Mouse (Mus musculus) layer of hippocampus, adult 9-10 months (tissue): Measurements from ENCODE around the gene Galnt2.

ENCODE experiments used
- DNase-seq: peaks from one replicate; pipeline ENCODE4 v3.0.0; 2022; ENCODE audit warnings: low spot score

Galnt2 gene

DNA sequence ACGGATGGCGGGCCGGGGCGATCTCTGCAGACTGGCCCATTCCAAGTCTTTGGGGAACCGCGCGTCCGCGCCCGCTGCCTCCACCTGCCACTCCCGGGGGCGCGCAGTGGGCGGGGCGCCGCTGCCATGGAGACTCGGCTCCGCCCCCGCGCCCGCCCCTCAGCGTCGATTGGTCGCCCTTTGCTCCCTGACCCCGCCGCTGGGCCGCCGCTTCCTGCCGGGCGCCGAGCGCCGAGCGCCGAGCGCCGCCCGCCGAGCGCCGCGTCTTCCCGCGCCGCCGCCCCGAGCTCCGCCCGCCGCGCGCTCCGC is at the start of gene Galnt2:
Gene Galnt2, plus strand, starts transcription at position 216 of the 309 bp plus-strand sequence.
- peak; percentile 64 for DNase-seq

DNA sequence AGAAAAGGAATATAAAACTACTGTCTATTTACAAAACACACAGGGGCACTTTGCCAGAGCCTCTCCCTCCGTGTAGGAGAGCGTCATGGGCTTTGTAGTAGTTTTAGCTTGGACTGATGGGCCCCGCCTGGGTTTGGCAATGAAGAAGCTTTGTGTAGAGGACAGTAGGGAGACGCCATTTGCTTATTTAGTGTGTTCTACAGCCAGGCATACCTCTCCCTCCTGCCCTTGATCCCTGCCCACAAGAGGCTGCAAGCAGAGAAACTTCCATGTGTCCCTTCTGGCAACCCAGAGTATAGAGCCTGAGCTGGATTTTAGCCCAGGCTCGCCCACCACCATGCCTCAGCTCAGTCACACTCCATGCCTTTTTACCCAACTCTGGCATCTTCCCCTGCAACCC is 49.4 kb upstream of the Galnt2 start:
- no peak for DNase-seq

DNA sequence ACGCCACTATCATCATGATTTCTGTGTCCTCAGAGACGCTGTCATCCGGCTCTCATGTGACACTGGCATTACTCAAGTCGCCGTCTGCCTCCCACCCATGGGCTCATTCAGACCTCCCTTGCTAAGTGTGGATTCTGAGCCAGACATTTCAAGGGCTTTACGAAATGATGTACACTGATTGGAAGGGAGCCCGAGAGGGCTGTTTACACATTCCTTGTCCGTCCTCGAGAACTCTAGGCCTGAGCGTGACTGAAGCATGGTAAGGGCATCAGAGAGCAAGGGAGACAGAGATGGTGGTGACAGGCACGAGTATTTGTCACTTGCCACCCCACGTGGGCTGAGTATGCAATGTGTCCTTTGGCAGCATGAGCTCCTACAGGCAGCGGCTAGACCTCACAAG is 49.0 kb upstream of the Galnt2 start:
- no peak for DNase-seq

DNA sequence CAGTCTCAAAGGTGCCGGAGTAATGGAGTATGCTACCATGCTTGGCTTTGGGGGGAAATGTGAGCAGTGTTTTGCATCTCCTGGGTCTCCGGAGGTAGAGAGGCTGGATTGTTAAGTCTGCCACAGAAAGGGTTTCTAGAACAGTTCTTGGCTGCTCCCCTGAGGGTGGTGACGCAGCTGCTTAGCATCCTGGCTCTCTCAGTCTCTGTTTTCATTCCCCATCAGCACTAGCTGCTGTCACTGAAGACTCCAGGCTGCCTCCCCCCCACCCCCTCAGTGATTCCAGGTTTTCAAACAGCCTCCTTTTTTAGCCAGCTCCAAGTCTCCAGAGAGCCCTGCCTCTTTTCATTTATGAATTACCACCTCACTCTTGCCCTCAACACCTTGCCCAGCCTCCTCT is 47.1 kb upstream of the Galnt2 start:
- DNase-seq = no peak

DNA sequence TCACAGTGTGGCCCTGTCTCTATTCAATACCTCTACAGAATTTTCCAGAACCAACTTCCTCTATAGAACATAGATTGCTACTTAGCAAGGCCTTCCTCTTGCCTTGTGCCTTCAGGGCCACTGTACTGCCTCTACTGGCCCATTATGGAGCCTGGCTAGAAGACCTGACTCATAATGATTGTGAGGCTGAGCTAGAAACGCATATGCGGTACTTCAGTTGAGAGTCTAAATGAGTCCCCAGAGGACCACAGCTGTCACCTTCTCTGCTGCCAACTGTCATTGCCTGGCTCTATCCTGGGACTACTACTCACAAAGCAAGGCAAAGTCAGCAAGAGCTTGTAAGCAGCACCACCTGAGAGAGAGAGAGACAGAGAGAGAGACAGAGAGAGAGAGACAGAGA is 46.7 kb upstream of the Galnt2 start:
- DNase-seq = no peak

DNA sequence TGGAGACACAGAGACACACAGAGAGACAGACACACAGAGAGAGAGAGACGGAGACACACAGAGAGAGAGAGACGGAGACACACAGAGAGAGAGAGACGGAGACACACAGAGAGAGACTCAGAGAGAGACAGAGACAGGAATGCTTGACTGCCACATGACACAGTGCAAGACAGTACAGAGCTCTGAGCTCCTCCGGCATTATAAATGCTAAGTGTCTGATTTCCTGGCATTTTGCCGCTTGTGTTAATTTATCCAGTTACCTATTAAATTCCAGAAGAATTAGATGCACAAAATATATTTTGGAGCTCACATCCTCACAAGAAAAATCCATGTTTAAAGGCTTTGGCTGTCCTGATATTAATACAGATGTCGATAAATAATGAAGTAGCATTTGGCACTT is 46.1 kb upstream of the Galnt2 start:
- no peak for DNase-seq

DNA sequence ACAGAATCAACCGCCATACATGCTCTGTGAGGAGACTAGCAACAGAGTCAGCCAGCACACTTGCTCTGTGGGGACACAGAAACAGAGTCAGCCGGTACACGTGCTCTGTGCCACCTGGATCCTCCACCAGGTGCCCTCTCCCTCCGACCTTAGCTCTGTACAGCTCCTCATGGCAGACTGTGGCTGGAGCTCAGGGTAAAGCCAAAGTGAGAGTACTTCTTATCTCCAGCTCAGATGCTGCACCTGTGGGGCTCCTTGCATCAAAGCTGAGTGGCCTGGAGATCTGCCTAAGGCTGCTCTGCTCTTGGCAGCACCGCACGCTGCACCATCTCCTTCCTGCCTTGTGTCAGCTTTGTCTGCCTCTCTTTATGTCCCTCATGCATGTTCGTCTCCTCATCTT is 40.8 kb upstream of the Galnt2 start:
- DNase-seq = no peak

DNA sequence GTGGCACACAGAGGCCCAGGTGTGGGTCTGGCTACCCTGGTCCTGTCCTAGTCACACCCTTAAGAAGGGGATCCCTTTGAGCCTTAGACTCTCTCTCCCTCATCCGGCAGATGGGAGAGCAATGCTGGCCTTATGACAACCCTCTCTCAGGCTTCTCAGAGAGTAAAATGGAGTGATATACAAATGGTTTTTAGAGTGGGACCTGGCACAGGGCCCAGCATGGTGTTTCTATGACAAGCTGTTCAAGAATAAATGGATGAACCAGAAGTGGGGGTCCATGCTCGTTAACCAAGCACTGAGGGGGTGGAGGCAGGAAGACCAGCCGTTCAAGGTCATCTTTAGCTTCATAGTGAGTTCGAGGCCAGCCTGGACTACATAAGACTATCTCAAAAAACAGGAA is 38.9 kb upstream of the Galnt2 start:
- no peak for DNase-seq

DNA sequence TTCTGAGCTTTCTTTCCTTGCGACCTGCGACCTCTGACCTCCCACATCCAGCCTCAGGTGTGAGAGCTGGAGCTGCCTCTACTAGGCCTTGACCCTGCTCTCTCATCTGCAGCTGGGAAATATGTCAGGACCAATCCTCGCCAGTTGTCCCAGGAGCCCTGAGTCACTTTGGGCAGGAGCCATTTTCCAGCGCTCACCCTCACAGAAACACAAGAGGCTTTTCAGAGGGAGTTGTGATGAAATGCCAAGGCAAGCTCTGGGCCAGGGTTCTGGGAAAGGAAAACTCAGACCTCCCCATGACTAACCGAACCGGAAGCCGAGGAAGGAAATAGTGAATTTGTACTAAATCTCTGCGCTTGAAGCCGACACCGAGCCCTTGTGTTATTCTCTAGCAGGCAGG is 38.2 kb upstream of the Galnt2 start:
- peak; percentile 60 for DNase-seq

DNA sequence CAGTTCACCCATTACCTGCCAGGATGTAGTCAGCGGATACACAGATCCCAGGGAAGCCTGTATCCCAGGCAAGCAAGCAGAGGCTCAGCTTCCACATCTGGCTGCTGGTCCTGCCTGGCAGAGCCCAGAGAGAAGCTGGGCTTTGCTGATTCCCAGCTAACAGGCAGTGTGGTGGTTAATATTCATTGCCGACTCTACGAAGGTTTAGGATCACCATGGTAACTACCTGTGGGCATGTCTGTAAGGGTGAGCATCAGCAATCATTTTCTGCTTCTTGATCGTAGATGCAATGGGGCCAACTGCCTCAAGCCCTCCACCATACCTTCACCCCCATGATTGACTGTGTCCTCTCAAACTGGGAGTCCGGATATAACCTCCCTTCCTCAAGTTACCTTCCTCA is 37.2 kb upstream of the Galnt2 start:
- no peak for DNase-seq

DNA sequence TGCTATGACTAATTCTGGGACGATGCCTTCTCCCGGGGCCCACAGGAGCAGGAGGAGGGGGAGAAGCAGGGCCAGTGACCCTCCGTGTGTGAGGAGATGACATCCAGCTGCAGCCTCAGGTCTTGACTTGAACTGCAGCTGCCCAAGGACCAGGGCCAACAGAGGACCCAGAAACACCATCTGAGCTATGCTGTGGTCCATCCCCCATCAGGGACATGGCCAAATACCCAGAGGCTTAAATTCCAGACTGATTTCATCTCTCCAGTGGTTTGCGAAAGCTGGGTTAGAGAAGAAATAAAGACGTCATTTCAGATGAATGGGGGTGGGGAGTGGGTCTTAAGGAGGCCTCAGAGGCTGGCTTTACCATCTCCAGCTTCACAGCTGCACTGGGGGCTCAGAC is 35.0 kb upstream of the Galnt2 start:
- DNase-seq = no peak

DNA sequence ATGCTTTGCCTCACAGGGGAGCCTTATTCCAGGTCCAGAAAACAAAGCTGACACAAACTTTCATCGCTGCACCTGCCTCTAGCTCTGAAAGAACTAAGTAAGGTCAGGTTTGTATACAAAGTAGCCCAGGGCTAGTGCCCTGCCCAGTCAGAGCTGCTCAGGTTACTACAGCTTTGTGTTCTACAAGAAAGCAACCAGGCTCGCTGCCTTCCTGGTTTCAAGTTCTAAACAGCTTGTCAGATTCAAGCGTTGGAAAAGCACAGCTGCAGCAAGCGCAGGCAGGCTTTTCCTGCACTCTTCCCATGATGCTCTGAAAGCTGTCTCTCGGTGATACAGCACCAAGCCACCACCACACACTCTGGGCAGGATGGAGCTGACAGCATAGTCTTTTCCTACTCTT is 34.4 kb upstream of the Galnt2 start:
- no peak for DNase-seq

DNA sequence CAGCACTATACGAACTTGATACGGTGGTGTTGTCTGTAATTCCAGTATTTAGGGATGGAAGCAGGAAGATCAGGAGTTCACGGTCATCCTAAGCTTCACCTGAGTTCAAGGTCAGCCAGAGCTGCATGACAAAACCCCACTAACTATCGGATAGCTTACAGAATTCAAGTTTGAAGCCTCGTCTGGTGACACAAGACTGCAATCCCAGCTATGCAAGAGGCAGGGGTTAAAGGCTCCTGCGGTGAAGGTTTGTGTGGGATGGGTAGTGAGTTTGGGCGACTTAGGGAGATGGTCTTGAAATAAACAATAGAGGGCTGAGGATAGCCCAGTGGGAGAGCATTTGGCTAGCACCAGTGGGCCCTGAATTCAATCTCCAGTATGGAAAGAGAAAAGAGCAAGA is 33.0 kb upstream of the Galnt2 start:
- DNase-seq = no peak

DNA sequence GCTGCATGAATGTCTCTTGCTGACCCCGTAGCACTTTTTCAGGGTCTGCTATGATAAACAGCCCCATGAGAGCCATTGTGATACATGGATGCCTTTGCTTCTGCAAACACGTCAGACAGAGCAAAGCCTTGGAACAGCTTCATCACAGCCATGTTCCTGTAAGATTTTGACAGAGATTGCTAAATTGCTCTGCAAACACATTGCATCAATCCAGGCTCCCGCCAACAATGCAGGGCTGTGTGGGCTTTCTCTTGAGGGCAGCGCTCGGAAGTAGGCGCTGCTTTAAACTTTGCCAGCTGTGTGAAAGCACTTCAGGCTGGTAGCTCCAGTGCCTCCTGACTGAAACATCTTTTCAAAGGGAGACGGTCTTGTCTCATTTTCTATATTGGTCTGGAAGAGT is 30.8 kb upstream of the Galnt2 start:
- DNase-seq = no peak

DNA sequence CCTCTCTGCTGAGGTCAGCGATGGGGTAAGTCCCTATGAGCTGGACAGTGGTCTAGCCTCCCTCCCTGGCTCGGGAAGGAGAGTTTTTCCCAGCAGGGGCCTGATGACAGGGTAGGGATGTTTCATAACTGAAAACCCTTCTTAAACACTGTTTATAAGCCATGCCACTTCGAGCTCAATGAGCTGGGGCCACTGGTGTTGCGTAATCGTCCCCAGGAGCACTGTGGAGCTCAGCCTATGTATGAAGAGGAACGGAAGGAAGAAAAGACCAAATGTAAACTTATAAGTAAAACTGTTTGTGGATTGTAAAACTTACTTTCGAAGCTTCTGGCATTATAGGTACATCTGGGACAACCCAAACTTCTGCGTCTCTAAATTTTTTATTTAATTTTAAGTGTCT is 29.5 kb upstream of the Galnt2 start:
- no peak for DNase-seq

DNA sequence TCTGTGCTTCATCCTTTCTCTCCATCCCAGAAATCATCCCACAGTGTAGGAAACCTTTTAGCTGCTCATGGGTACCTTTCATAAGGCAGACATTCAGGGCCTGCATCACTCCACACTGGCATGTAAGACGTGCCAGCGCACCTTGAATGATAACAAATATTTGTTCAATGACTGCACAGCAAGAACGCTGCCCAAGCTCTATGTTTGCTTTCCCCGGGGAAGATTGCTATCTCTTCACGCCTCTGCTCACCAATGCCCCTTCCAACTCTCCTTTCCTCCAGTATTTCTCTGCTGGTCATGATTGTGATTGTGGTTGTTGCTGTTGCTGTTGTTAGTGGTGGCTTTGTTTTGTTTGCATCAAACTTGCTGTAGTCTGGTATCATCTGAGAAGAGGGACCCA is 28.3 kb upstream of the Galnt2 start:
- DNase-seq = no peak

DNA sequence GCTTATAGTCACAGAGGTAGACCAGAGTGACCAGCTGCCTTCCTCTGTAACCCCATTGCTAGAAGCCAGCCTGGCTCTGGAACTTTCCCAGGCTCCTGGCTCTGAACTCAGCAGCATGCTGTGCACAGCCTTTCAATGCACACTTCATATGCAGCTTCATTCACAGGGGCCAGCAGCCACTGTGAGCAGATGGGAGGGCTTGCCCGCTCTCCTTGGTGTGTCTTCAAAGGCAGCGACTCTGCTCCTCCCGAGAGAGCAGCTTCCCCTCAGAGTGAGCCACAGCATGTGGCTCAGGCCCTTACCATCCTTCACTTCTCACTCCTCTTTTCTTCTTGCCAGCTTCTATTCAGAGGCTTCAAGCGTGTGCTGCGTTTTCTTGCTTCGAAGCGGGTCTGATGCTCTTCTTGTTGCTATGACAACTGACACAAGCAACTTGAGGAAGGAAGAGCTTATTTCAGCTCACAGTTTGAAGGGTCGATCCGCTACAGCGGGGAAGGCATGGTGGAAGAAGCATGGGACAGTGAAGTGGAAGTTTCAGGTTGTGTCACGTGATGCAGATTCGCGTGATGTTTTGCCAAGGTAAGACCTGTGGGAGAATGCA is 27.1 kb upstream of the Galnt2 start:
- no peak for DNase-seq

DNA sequence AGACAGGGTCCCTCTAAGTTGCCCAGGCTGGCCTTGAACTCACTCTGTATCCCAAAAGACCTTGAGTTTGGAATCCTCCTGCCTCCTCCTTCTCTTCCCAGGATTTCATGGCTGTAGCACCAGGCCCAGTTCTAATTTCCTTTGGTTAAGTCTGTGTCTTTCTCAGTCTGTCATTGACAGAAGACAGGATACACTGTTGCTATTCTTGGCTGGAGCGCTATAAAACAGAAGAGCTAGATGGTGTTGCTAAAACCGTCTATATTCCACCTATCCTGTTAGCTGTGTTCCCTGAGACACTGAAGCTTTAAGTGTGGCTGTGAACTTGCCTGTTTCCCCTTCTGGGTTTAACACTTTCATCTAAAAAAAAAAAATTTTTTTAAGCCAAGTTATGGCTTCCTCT is 19.0 kb upstream of the Galnt2 start:
- DNase-seq = no peak

DNA sequence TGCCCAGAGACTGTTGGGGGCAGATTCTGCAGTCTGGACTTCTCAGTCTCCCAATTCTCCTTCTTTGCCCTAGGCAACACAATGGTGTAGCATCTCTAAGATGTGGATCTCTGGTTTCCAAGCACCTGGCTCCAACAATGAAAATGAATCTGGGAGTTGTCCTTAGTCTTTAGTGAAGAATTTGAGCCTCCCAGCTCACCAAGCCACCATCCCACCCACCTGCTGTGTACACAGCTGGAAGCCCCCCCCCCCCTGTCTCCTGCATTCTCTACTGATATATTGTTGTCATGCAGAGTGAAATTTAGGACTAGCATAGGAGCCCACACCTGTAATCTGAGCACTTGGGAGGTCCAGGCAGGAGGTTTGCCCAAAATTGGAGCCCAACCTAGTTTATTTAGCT is 14.2 kb upstream of the Galnt2 start:
- no peak for DNase-seq

DNA sequence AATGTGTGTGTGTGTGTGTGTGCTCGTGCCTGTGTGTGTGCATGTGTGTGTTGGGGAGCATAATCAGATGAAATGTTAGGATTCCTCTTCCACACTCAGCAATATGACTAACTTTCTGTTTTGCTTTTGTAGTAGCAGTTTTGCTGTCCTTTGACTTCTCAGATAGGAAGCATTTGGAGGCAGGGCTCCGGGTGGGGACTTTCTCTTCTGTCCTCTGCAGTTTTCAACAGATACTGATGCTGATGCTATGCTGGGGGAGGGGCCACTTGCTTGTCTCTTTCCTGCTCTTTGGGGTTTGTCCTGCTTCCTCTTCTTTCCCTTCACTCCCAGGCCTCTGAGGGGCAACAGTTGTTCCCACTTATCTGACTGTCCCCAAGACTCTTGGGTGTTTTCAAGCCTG is 1.3 kb upstream of the Galnt2 start:
- no peak for DNase-seq

DNA sequence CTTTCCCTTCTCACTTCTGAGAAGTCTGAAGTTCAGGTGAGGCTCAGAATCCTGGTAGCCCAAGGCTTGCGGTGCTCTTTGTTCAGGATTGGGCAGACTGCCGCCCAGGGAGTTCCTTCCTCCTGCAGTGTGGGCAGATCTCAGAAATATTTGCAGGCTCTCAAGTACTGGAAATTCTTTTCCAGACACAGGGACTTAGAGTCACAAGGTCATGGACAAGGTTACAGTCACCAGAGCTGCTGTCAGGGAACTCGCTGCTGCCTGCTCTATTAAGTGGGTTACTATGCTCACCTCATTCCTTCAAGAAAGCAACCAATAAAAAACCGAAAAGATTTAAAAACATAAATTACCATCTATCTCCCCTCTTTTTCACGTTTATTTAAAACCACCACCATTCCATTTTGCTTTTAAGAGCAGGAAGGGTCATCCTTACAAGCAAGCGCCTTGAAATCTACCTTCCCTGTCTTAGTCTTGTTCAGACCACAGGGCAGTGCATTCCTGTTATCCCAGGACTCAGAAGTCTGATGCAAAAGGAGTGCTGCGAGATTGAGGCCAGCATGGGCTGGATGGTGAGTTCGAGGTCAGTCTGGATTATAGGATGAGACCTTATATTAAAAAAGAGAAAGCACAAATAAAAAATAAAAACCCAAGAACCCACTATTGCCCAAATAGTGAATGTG is 555 bp upstream of the Galnt2 start:
- DNase-seq = no peak

DNA sequence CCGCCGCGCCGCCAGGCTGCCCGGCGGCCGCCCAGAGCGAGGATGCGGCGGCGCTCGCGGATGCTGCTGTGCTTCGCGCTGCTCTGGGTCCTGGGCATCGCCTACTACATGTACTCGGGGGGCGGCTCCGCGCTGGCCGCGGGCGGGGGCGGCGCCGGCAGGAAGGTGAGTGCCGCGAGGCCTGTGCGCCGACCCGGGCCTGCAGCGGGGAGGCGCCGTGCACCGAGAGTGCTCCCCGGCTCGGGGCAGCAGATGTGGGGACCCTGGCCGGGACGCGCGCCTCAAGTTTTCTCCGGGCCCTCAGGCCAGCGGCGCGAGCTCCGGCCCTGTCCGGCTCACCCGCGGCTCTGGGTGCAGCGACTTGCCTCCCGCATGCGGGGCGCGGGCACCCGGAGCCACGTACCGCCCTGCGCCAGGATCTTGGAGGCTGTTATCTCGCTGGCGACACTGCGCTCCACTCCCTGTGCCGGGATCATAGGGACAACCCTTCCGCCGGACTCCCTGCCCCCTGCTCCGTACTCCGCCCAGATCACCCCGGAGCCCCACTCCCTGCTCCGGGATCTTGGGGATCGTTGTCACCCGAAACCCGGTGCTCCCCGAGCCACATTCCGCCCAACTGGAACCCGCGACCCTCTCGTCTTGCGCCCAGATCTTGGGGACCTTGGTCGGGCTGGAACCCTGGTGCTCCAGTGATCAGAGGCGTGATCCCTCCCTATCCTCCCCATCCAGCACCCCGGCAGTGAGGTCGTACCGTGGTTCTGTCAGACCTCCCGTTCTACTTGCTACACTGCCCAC is 491 bp downstream of the Galnt2 start:
- peak; percentile 21 for DNase-seq

DNA sequence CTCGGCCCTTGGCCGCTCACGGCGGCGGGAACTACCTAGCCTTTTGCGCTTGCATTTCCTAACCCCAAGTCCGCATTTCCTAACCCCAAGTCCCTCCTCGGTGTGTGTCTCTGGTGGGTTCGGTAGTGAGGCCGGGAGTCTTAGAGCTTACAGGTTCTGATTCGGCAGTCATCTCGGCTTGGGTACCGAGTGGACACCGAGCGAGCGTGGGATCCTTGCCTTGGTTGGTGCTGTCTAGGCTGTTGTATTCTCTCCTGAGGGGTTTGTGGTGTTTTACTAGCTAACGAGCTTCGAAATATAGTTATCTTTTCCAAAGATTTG is 1.0 kb downstream of the Galnt2 start:
- no peak for DNase-seq

DNA sequence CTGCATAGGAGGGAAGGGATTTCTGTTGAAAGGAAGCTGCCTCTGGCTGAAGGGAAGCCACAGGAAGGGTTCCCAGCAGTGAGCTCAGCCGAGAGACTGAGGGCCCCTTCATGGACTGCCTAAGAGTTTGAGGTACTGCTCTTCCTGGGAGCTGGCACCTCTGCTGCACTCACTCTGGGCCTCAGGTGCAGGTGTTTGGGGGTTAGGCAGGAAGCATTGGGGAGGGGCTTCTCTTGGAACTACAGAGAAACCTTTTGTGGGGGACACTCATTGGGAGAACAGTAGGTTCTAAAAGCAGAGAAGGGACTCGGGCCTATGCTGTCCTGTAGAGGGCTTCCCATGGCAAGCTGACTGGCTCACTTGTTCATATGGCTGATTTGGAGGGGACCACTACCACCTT is 3.3 kb downstream of the Galnt2 start:
- DNase-seq = no peak
